Mouse (Mus musculus): ENCODE data around the gene Stk11. TPM values are rescaled to one million over a fixed set of nuclear protein-coding genes. Genes with fewer than 3 reads are reported as not detected.

Stk11 gene
- polyA plus RNA-seq, 1 experiment from 2014 or later, result 11.7 TPM

DNA sequence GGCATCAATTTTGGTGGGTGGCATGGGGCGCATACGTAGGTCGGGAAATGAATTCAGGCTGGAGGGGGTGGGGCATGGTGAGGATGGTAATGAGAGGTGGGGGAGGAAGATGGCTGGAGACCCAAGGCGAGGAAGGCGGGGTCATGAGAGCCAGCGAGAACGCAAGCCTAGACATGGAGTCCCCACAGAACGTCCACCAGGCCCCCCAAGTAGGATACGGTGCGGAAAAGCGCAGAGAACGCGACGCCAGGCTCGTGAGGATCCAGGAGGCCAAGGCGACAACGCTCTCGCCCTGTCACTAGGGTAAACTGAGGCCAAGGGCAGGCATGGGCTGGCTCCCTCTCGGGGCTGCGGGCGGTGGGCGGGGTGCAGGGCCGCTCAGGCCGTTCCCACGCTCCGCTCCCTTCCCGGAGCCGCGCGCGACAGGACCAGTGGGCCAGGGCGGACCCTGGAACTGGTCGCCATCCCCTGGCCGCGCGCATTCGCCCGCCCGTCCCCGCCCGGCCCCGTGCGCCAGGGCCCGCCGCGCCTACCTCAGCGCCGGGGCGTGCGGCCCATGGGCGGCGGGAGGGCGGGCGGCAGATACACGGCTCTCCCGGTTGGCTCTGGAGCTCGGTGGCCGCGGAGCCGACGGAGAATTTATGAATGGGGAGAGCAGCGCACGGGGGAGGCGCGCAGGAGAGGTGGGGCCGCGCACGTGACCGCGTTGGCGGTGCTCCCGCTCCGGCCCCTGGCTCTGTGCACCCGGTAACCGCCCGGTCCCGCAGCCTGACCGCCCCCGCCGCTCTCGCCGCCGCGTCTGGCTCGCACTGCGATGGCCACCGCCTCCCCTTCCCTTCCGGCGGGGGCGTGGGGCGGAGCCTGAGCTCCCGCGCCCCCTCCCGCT lies 23.2 kb downstream of the Stk11 start, which contains the start of gene Atp5d:
Gene Atp5d (plus strand): TSS at position 80 of the 886 bp plus-strand sequence.
- no peak for ATAC-seq
- no peak for TF ChIP-seq CTCF (IDR thresholded peaks at IDR 0.05; ENCODE audit: low read depth)
- no peaks in the 10 kb centered on the region for H3K9me3 ChIP-seq (ENCODE audit: control insufficient read depth)
- peaks cover 26% of the 10 kb centered on the region; the same call in 1 of the 2 replicates for H3K27me3 ChIP-seq (replicated peaks; ENCODE audit: control insufficient read depth, insufficient read depth, low read length)
- under 1% methylated on average over 70 of the region's 94 CpGs for WGBS
- H3K4me3 ChIP-seq (ENCODE audit: low read depth, low read length), result peak within 1 kb of the TSS; percentile 57
- H3K4me2 ChIP-seq (replicated peaks; ENCODE audit: low read depth), result peak within 1 kb of the TSS; percentile 98
- H3K27ac ChIP-seq (ENCODE audit: low read depth, low read length), result no peak within 1 kb of the TSS
- peaks cover 6% of the 10 kb centered on the region; the same call in 1 of the 2 replicates for H3K36me3 ChIP-seq (ENCODE audit: control insufficient read depth, insufficient read depth)
- peaks cover 10% of the 10 kb centered on the region; the same call in 1 of the 2 replicates for H3K4me1 ChIP-seq (replicated peaks; ENCODE audit: control insufficient read depth, insufficient read depth, low read length)
- peak within 1 kb of the TSS; percentile 60 for H3K9ac ChIP-seq (ENCODE audit: low read depth, low read length)

DNA sequence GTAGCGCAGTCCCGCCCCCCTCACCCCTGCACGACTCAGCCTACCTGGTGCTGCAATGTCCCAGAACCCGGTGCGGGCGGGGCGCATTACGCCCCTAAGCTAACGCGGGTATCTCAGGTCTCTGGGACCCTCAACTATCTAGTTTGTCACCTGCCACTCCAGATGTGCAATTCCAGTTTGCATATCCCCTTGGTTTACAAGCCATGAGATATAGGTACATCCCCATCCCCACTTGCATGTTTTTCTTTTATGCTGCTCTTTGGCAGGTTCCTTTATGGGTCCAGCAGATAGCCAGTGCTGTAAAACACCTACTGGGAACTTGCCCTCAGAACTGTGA lies 23.8 kb downstream of the Stk11 start:
- peak overlapping the region; percentile 57 for H3K4me3 ChIP-seq (ENCODE audit: low read depth, low read length)
- no peak for ATAC-seq
- H3K27me3 ChIP-seq (replicated peaks; ENCODE audit: control insufficient read depth, insufficient read depth, low read length), result peaks cover 26% of the 10 kb centered on the region; the same call in 1 of the 2 replicates
- no peaks in the 10 kb centered on the region for H3K9me3 ChIP-seq (ENCODE audit: control insufficient read depth)
- WGBS, result 0% methylated on average over 9 of the region's 10 CpGs
- H3K4me2 ChIP-seq (replicated peaks; ENCODE audit: low read depth), result peak overlapping the region; percentile 98
- peaks cover 12% of the 10 kb centered on the region for H3K36me3 ChIP-seq (ENCODE audit: control insufficient read depth, insufficient read depth)
- peaks cover 10% of the 10 kb centered on the region; the same call in 1 of the 2 replicates for H3K4me1 ChIP-seq (replicated peaks; ENCODE audit: control insufficient read depth, insufficient read depth, low read length)
- no peak for TF ChIP-seq CTCF (IDR thresholded peaks at IDR 0.05; ENCODE audit: low read depth)
- H3K27ac ChIP-seq (ENCODE audit: low read depth, low read length), result no peak overlapping the region
- peak overlapping the region; percentile 60 for H3K9ac ChIP-seq (ENCODE audit: low read depth, low read length)

DNA sequence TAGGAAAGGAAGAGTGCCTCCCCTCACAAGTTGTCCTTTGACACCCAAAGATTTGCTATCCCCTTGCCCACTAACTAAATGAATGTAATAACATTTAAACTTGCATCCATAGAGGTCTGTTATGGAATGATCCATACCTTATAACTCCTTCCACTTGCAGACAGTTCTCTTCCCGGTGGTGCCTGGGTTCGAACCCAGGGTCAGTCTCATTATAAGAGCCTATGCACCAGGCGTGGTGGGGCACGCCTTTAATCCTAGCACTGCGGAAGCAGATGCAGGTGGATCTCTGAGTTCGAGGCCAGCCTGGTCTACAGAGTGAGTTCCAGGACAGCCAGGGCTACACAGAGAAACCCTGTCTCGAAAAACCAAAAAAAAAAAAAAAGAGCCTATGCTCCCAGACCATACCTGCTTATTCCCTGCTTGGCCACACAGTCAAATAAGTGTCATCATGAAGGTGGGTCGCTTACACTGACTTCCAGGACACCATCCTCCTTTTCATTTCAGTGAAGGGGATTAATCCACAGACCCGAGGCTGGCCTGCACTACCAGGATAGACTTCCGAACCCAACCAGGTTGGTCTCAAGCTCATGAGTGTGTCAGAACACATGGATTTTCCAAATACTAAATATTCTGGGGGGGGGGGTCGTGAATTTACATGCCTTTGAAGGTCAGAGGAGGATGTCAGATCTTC lies 24.5 kb downstream of the Stk11 start:
- peaks cover 26% of the 10 kb centered on the region; the same call in 1 of the 2 replicates for H3K27me3 ChIP-seq (replicated peaks; ENCODE audit: control insufficient read depth, insufficient read depth, low read length)
- no peak for TF ChIP-seq CTCF (IDR thresholded peaks at IDR 0.05; ENCODE audit: low read depth)
- H3K4me3 ChIP-seq (ENCODE audit: low read depth, low read length), result no peak overlapping the region
- H3K9me3 ChIP-seq (ENCODE audit: control insufficient read depth), result no peaks in the 10 kb centered on the region
- H3K4me2 ChIP-seq (replicated peaks; ENCODE audit: low read depth), result no peak overlapping the region
- 76% methylated on average over 11 of the region's 11 CpGs for WGBS
- peaks cover 10% of the 10 kb centered on the region; the same call in 1 of the 2 replicates for H3K4me1 ChIP-seq (replicated peaks; ENCODE audit: control insufficient read depth, insufficient read depth, low read length)
- H3K27ac ChIP-seq (ENCODE audit: low read depth, low read length), result no peak overlapping the region
- no peak overlapping the region for H3K9ac ChIP-seq (ENCODE audit: low read depth, low read length)
- no peak for ATAC-seq
- H3K36me3 ChIP-seq (ENCODE audit: control insufficient read depth, insufficient read depth), result peaks cover 19% of the 10 kb centered on the region

DNA sequence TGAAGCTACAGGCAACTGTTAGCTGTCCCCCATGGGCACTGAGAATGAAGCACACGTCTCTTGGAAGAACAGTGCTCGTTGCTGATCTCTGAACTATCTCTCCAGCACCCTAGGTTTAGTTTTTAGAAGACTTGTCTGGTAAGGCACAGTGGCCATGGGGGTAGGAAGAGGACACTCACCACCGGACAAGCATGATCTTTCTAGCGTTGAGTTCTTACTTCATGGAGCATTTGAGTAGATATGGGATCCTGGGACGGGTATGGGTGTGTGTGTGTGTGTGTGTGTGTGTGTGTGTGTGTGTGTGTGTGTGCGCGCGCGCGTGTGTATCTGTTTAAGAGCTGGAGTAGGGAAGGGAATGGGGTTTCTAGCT lies 25.0 kb downstream of the Stk11 start, which contains the start of gene Cbarp:
Gene Cbarp (minus strand): TSS at position 170 of the 370 bp plus-strand sequence.
- H3K36me3 ChIP-seq (ENCODE audit: control insufficient read depth, insufficient read depth), result peaks cover 23% of the 10 kb centered on the region
- TF ChIP-seq CTCF (IDR thresholded peaks at IDR 0.05; ENCODE audit: low read depth), result no peak
- no peak within 1 kb of the TSS for H3K9ac ChIP-seq (ENCODE audit: low read depth, low read length)
- peak within 1 kb of the TSS; percentile 63 for H3K4me3 ChIP-seq (ENCODE audit: low read depth, low read length)
- no peaks in the 10 kb centered on the region for H3K9me3 ChIP-seq (ENCODE audit: control insufficient read depth)
- no peak for ATAC-seq
- H3K4me2 ChIP-seq (replicated peaks; ENCODE audit: low read depth), result peak within 1 kb of the TSS; percentile 98
- H3K27me3 ChIP-seq (replicated peaks; ENCODE audit: control insufficient read depth, insufficient read depth, low read length), result peaks cover 26% of the 10 kb centered on the region; the same call in 1 of the 2 replicates
- peak within 1 kb of the TSS; percentile 94 for H3K27ac ChIP-seq (ENCODE audit: low read depth, low read length)
- peaks cover 11% of the 10 kb centered on the region; the same call in 1 of the 2 replicates for H3K4me1 ChIP-seq (replicated peaks; ENCODE audit: control insufficient read depth, insufficient read depth, low read length)
- 77% methylated on average over 10 of the region's 10 CpGs for WGBS

DNA sequence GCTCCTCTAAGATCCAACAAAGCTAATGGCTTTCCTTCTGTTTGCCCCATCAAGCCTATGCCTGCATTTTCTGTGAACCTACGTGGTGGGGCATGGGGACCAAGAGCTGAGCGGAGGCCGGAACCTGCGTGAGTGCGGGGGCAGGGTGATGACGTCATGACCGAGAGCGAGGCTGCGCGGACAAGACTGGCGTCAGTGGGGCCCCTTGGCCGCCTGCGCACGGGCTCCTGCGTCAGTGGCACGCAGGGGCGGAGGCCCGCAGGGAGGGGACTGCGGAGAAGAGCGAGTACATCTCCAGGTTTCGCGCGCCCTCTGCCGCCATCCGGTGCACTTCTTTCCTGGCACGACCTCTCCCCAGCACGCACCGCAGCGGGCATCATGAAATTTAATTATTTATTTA lies 25.6 kb downstream of the Stk11 start:
- Histone ChIP-seq H3K4me3 (ENCODE audit: low read depth, low read length) (peak overlapping the region; percentile 63), H3K9ac (ENCODE audit: low read depth, low read length) (no peak overlapping the region), H3K27me3 (replicated peaks; ENCODE audit: control insufficient read depth, insufficient read depth, low read length) (peaks cover 24% of the 10 kb centered on the region; the same call in 1 of the 2 replicates), H3K4me1 (replicated peaks; ENCODE audit: control insufficient read depth, insufficient read depth, low read length) (peaks cover 12% of the 10 kb centered on the region; the same call in 1 of the 2 replicates), H3K36me3 (ENCODE audit: control insufficient read depth, insufficient read depth) (peaks cover 28% of the 10 kb centered on the region), H3K27ac (ENCODE audit: low read depth, low read length) (peak overlapping the region; percentile 67; the same call in 1 of the 2 replicates), H3K9me3 (ENCODE audit: control insufficient read depth) (no peaks in the 10 kb centered on the region), H3K4me2 (replicated peaks; ENCODE audit: low read depth) (peak overlapping the region; percentile 83)
- peak; percentile 52 for ATAC-seq
- WGBS, result under 1% methylated on average over 29 of the region's 29 CpGs
- peak; percentile 84 for TF ChIP-seq CTCF (IDR thresholded peaks at IDR 0.05; ENCODE audit: low read depth)
